Mouse (Mus musculus) spleen, adult 2 months (tissue): ENCODE data around the gene Gm38392.

Experiments
- CTCF ChIP-seq: fragments of 200-500 bp; IDR thresholded peaks from 2 replicates; pipeline ENCODE4 v1.5.1; 2011; ENCODE audit warnings: mild to moderate bottlenecking, inconsistent platforms; ENCODE audit not compliant: insufficient read depth, insufficient read length, insufficient replicate concordance; ENCODE audit errors: extremely low read depth
- POLR2A ChIP-seq: fragments of 200-500 bp; IDR thresholded peaks from 2 replicates; pipeline ENCODE4 v1.6.1; 2011; ENCODE audit warnings: low read depth, low read length, inconsistent platforms

GRCm38 (mm10) chr3:88299172-88299571, 12.2 kb upstream of the Gm38392 start:
- TF ChIP-seq POLR2A (no peak), CTCF (no peak)
